Mouse (Mus musculus): Measurements from ENCODE around the gene Tmem131l. TPM values are rescaled to one million over a fixed set of nuclear protein-coding genes. Genes with fewer than 3 reads are reported as not detected.

Tmem131l gene
- polyA plus RNA-seq, 1 experiment from 2014 or later, result 26.1 TPM

- H3K4me3 ChIP-seq (replicated peaks), result no peak overlapping the region
Measured at GRCm38 (mm10) chr3:84068831-84069709, 29.1 kb upstream of the Tmem131l start.

GRCm38 (mm10) chr3:84065825-84066224 is 25.9 kb upstream of the Tmem131l start:
- no peak overlapping the region for H3K4me3 ChIP-seq (replicated peaks)
- H3K27ac ChIP-seq, result no peak overlapping the region
- ATAC-seq, result no peak
- H3K4me2 ChIP-seq (replicated peaks), result no peak overlapping the region
- no peaks in the 10 kb centered on the region; the same call in 1 of the 2 replicates for H3K4me1 ChIP-seq (replicated peaks)
- H3K9ac ChIP-seq, result no peak overlapping the region
- WGBS, result 70% methylated on average over 4 of the region's 4 CpGs
- no peaks in the 10 kb centered on the region for H3K36me3 ChIP-seq
- no peaks in the 10 kb centered on the region for H3K9me3 ChIP-seq
- no peaks in the 10 kb centered on the region for H3K27me3 ChIP-seq (replicated peaks)

More at GRCm38 (mm10) chr3:84068831-84069709, 29.1 kb upstream of the Tmem131l start:
- no peak overlapping the region for H3K4me2 ChIP-seq (replicated peaks)
- H3K4me1 ChIP-seq (replicated peaks), result no peaks in the 10 kb centered on the region
- no peak for ATAC-seq
- H3K27ac ChIP-seq, result no peak overlapping the region
- H3K36me3 ChIP-seq, result no peaks in the 10 kb centered on the region
- 80% methylated on average over 13 of the region's 13 CpGs for WGBS
- H3K9ac ChIP-seq, result no peak overlapping the region
- H3K27me3 ChIP-seq (replicated peaks), result no peaks in the 10 kb centered on the region
- no peaks in the 10 kb centered on the region for H3K9me3 ChIP-seq

- H3K36me3 ChIP-seq, result no peaks in the 10 kb centered on the region
- no peak overlapping the region for H3K4me3 ChIP-seq (replicated peaks)
- H3K27me3 ChIP-seq (replicated peaks), result no peaks in the 10 kb centered on the region
- WGBS, result 89% methylated on average over 2 of the region's 2 CpGs
- H3K4me2 ChIP-seq (replicated peaks), result no peak overlapping the region
- H3K27ac ChIP-seq, result no peak overlapping the region
- ATAC-seq, result no peak
- H3K9ac ChIP-seq, result no peak overlapping the region
- no peaks in the 10 kb centered on the region; the same call in 1 of the 2 replicates for H3K4me1 ChIP-seq (replicated peaks)
- H3K9me3 ChIP-seq, result no peaks in the 10 kb centered on the region
Measured at GRCm38 (mm10) chr3:84063369-84063914, 23.5 kb upstream of the Tmem131l start.

GRCm38 (mm10) chr3:84061523-84062453 is 21.8 kb upstream of the Tmem131l start:
- 0 out of 2 replicates have a peak, but pooled peaks have one; percentile 41 for ATAC-seq

GRCm38 (mm10) chr3:84060946-84061345 is 21.0 kb upstream of the Tmem131l start:
- Histone ChIP-seq H3K9ac (no peak overlapping the region), H3K4me1 (replicated peaks) (no peaks in the 10 kb centered on the region; the same call in 1 of the 2 replicates), H3K36me3 (no peaks in the 10 kb centered on the region), H3K27ac (no peak overlapping the region), H3K4me3 (replicated peaks) (no peak overlapping the region), H3K9me3 (no peaks in the 10 kb centered on the region), H3K4me2 (replicated peaks) (no peak overlapping the region), H3K27me3 (replicated peaks) (no peaks in the 10 kb centered on the region)
- 87% methylated on average over 5 of the region's 5 CpGs for WGBS
- ATAC-seq, result no peak

More at GRCm38 (mm10) chr3:84061523-84062453, 21.8 kb upstream of the Tmem131l start:
- H3K9me3 ChIP-seq, result no peaks in the 10 kb centered on the region
- WGBS, result 64% methylated on average over 13 of the region's 13 CpGs
- no peaks in the 10 kb centered on the region for H3K36me3 ChIP-seq
- H3K4me3 ChIP-seq (replicated peaks), result no peak overlapping the region
- no peak overlapping the region for H3K27ac ChIP-seq
- H3K4me2 ChIP-seq (replicated peaks), result no peak overlapping the region
- H3K9ac ChIP-seq, result no peak overlapping the region
- H3K4me1 ChIP-seq (replicated peaks), result no peaks in the 10 kb centered on the region; the same call in 1 of the 2 replicates
- H3K27me3 ChIP-seq (replicated peaks), result no peaks in the 10 kb centered on the region

GRCm38 (mm10) chr3:84060128-84060527 is 20.2 kb upstream of the Tmem131l start:
- no peak for ATAC-seq
- Histone ChIP-seq H3K9me3 (no peaks in the 10 kb centered on the region), H3K4me2 (replicated peaks) (no peak overlapping the region), H3K4me1 (replicated peaks) (no peaks in the 10 kb centered on the region; the same call in 1 of the 2 replicates), H3K27ac (0 out of 2 replicates have a peak overlapping the region, but pooled peaks have one; percentile 22), H3K27me3 (replicated peaks) (no peaks in the 10 kb centered on the region), H3K9ac (no peak overlapping the region), H3K36me3 (no peaks in the 10 kb centered on the region), H3K4me3 (replicated peaks) (no peak overlapping the region)
- 34% methylated on average over 4 of the region's 4 CpGs for WGBS

- Histone ChIP-seq H3K4me2 (replicated peaks) (no peak overlapping the region), H3K4me1 (replicated peaks) (no peaks in the 10 kb centered on the region; the same call in 1 of the 2 replicates), H3K9me3 (no peaks in the 10 kb centered on the region), H3K27me3 (replicated peaks) (no peaks in the 10 kb centered on the region), H3K36me3 (no peaks in the 10 kb centered on the region), H3K27ac (0 out of 2 replicates have a peak overlapping the region, but pooled peaks have one; percentile 22), H3K4me3 (replicated peaks) (no peak overlapping the region), H3K9ac (no peak overlapping the region)
- 37% methylated on average over 4 of the region's 4 CpGs for WGBS
- ATAC-seq, result no peak
Measured at GRCm38 (mm10) chr3:84059676-84060075, 19.7 kb upstream of the Tmem131l start.

- Histone ChIP-seq H3K4me2 (replicated peaks) (no peak overlapping the region), H3K4me3 (replicated peaks) (no peak overlapping the region), H3K9ac (no peak overlapping the region), H3K4me1 (replicated peaks) (no peaks in the 10 kb centered on the region; the same call in 1 of the 2 replicates), H3K36me3 (no peaks in the 10 kb centered on the region), H3K27ac (0 out of 2 replicates have a peak overlapping the region, but pooled peaks have one; percentile 22), H3K9me3 (no peaks in the 10 kb centered on the region), H3K27me3 (replicated peaks) (no peaks in the 10 kb centered on the region)
- ATAC-seq, result no peak; the same call in 1 of the 2 replicates
- 40% methylated on average over 13 of the region's 13 CpGs for WGBS
Measured at GRCm38 (mm10) chr3:84059261-84059660, 19.3 kb upstream of the Tmem131l start.

GRCm38 (mm10) chr3:84048729-84049175 is 8.8 kb upstream of the Tmem131l start:
- peak overlapping the region; percentile 56 for H3K27ac ChIP-seq
- H3K27me3 ChIP-seq (replicated peaks), result no peaks in the 10 kb centered on the region
- no peaks in the 10 kb centered on the region for H3K9me3 ChIP-seq
- H3K4me3 ChIP-seq (replicated peaks), result no peak overlapping the region
- peak; percentile 88 for ATAC-seq
- H3K4me1 ChIP-seq (replicated peaks), result peaks cover 10% of the 10 kb centered on the region; the same call in 1 of the 2 replicates
- H3K9ac ChIP-seq, result 0 out of 2 replicates have a peak overlapping the region, but pooled peaks have one; percentile 17
- H3K4me2 ChIP-seq (replicated peaks), result peak overlapping the region; percentile 40
- 15% methylated on average over 9 of the region's 9 CpGs for WGBS
- H3K36me3 ChIP-seq, result no peaks in the 10 kb centered on the region

GRCm38 (mm10) chr3:84046206-84046605 is 6.2 kb upstream of the Tmem131l start:
- no peak overlapping the region for H3K4me2 ChIP-seq (replicated peaks)
- H3K36me3 ChIP-seq, result no peaks in the 10 kb centered on the region
- peaks cover 10% of the 10 kb centered on the region; the same call in 1 of the 2 replicates for H3K4me1 ChIP-seq (replicated peaks)
- H3K27ac ChIP-seq, result no peak overlapping the region
- no peaks in the 10 kb centered on the region for H3K9me3 ChIP-seq
- no peak for ATAC-seq
- no peak overlapping the region for H3K9ac ChIP-seq
- no peak overlapping the region for H3K4me3 ChIP-seq (replicated peaks)
- H3K27me3 ChIP-seq (replicated peaks), result no peaks in the 10 kb centered on the region
- 84% methylated on average over 8 of the region's 8 CpGs for WGBS

- H3K9ac ChIP-seq, result no peak overlapping the region
- H3K4me3 ChIP-seq (replicated peaks), result no peak overlapping the region
- no peaks in the 10 kb centered on the region for H3K36me3 ChIP-seq
- H3K27ac ChIP-seq, result no peak overlapping the region
- no peaks in the 10 kb centered on the region for H3K9me3 ChIP-seq
- ATAC-seq, result no peak
- no peaks in the 10 kb centered on the region for H3K27me3 ChIP-seq (replicated peaks)
- WGBS, result 84% methylated on average over 8 of the region's 8 CpGs
- H3K4me2 ChIP-seq (replicated peaks), result no peak overlapping the region
- peaks cover 12% of the 10 kb centered on the region for H3K4me1 ChIP-seq (replicated peaks)
Measured at GRCm38 (mm10) chr3:84041739-84042138, 1.8 kb upstream of the Tmem131l start.

Data from intestine, embryonic 15.5 days (tissue).